In the genomic region with DNA sequence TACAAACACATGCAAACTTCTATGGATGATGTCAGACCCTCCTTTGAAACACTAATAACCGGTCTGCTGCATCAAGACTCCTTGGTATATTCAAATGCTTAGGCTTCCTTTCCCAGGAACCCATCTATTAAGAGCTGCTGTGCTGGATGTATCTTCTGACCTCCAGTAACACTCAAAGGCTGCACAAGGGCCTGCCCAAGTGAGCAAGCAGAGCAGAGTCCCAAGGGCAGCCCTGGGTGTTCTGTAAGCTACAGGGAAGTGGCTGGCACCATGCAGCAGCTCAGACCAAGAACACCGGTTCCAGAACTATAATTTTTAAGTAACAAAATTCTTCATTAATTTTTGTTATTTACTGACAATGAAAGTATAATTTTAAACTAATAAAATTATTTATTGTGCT, we compare ENCODE assay signal across 18 mouse cellular contexts.
DNase-seq lines count a peak whose midpoint lies in the region; ATAC-seq and TF ChIP-seq lines count a peak whose summit lies in the region.
"Had no signal": no experiment of that assay in that cellular context is flagged by ENCODE, and none has a peak within 500 bp of the region (broad histone marks: within the 10 kb centered on the region; RNA-seq: fewer than 3 reads in every experiment).

No protein-coding gene starts in this region.

- H3K27me3 ChIP-seq in kidney, adult 2 months (replicated peaks; ENCODE audit: control insufficient read depth, insufficient read depth, low read length) = no peaks in the 10 kb centered on the region
- no peaks in the 10 kb centered on the region for H3K27me3 ChIP-seq in kidney, embryonic 14.5 days (ENCODE audit: control insufficient read depth, insufficient read depth, low read length)
- no peaks in the 10 kb centered on the region for H3K27me3 ChIP-seq in hindbrain, postnatal 0 days (ENCODE audit: insufficient read depth, low read length)
- H3K27me3 ChIP-seq: embryonic facial prominence, embryonic 12.5 days; forebrain, embryonic 12.5 days; heart, embryonic 15.5 days; hindbrain, embryonic 13.5 days had no signal

- no peak for ATAC-seq in kidney, embryonic 14.5 days (ENCODE audit: low FRiP score, low TSS enrichment)
- no peak for ATAC-seq in hindbrain, postnatal 0 days
- ATAC-seq: forebrain, embryonic 16.5 days had no signal

- TF ChIP-seq CTCF in kidney, adult 2 months (conservative IDR thresholded peaks at IDR 0.05; ENCODE audit: insufficient read depth, insufficient read length, low read depth, low read length) = no peak
- no peak for TF ChIP-seq CTCF in hindbrain, postnatal 0 days (IDR thresholded peaks at IDR 0.05; ENCODE audit: low read depth)

- no peak overlapping the region for H3K4me3 ChIP-seq in kidney, adult 2 months (ENCODE audit: insufficient read depth, low read depth, low read length)
- H3K4me3 ChIP-seq in kidney, embryonic 14.5 days (ENCODE audit: low read length) = no peak overlapping the region
- H3K4me3 ChIP-seq in hindbrain, postnatal 0 days (ENCODE audit: low read length) = no peak overlapping the region
- H3K4me3 ChIP-seq: embryonic facial prominence, embryonic 12.5 days; forebrain, embryonic 12.5 days; heart, adult 2 months; heart, embryonic 15.5 days; hindbrain, embryonic 13.5 days had no signal

- no peaks in the 10 kb centered on the region for H3K36me3 ChIP-seq in kidney, adult 2 months (ENCODE audit: control insufficient read depth, insufficient read depth, low read length)
- no peaks in the 10 kb centered on the region for H3K36me3 ChIP-seq in kidney, embryonic 14.5 days (ENCODE audit: control insufficient read depth, insufficient read depth, low read length)
- H3K36me3 ChIP-seq in hindbrain, postnatal 0 days (ENCODE audit: insufficient read depth, low read length) = no peaks in the 10 kb centered on the region
- H3K36me3 ChIP-seq: embryonic facial prominence, embryonic 12.5 days; forebrain, embryonic 12.5 days; heart, embryonic 15.5 days; hindbrain, embryonic 13.5 days had no signal

- DNase-seq in kidney, adult 2 months = peak; percentile 78
- DNase-seq in kidney, adult 8-10 months = peak; percentile 17 to 52
- DNase-seq in kidney, postnatal 25 days = peak; percentile 43 to 78
- no peak for DNase-seq in ovary, postnatal 10 days (ENCODE audit: low spot score)
- no peak for DNase-seq in hindbrain, postnatal 0 days (ENCODE audit: low spot score)
- DNase-seq: adrenal gland, adult 2 months; adrenal gland, postnatal 25 days; cerebellum, adult 11 months; gastrocnemius, postnatal 14 days; heart, adult 2 months; heart, postnatal 14 days had no signal

- H3K9me3 ChIP-seq in kidney, embryonic 14.5 days (ENCODE audit: control insufficient read depth, low read length) = no peaks in the 10 kb centered on the region
- H3K9me3 ChIP-seq in hindbrain, postnatal 0 days (ENCODE audit: low read length) = no peaks in the 10 kb centered on the region
- H3K9me3 ChIP-seq: embryonic facial prominence, embryonic 12.5 days; forebrain, embryonic 12.5 days; heart, embryonic 15.5 days; hindbrain, embryonic 13.5 days had no signal

- H3K9ac ChIP-seq in kidney, embryonic 14.5 days (ENCODE audit: low read depth, low read length) = no peak overlapping the region
- H3K9ac ChIP-seq in hindbrain, postnatal 0 days (replicated peaks; ENCODE audit: low read length) = no peak overlapping the region
- H3K9ac ChIP-seq: embryonic facial prominence, embryonic 12.5 days; forebrain, embryonic 12.5 days; heart, embryonic 15.5 days; hindbrain, embryonic 13.5 days had no signal

- TF ChIP-seq POLR2A in kidney, adult 2 months (IDR thresholded peaks at IDR 0.05; ENCODE audit: low read depth, low read length) = no peak

- WGBS in kidney, adult 2 months = 64% methylated on average over 2 of the region's 2 CpGs
- WGBS in kidney, embryonic 14.5 days = 95% methylated on average over 2 of the region's 2 CpGs
- 93% methylated on average over 2 of the region's 2 CpGs for WGBS in hindbrain, postnatal 0 days

- peaks cover 3% of the 10 kb centered on the region for H3K4me1 ChIP-seq in kidney, adult 2 months (ENCODE audit: control insufficient read depth, insufficient read depth, low read length)
- no peaks in the 10 kb centered on the region for H3K4me1 ChIP-seq in kidney, embryonic 14.5 days (ENCODE audit: control insufficient read depth, insufficient read depth, low read length)
- H3K4me1 ChIP-seq in hindbrain, postnatal 0 days (ENCODE audit: insufficient read depth, low read length) = no peaks in the 10 kb centered on the region; the same call in 1 of the 2 replicates
- H3K4me1 ChIP-seq: embryonic facial prominence, embryonic 12.5 days had no signal

- no peak overlapping the region for H3K4me2 ChIP-seq in kidney, embryonic 14.5 days (replicated peaks; ENCODE audit: low read depth, low read length)
- no peak overlapping the region for H3K4me2 ChIP-seq in hindbrain, postnatal 0 days (ENCODE audit: low read depth, low read length)
- H3K4me2 ChIP-seq: embryonic facial prominence, embryonic 12.5 days; forebrain, embryonic 12.5 days; heart, embryonic 11.5 days; heart, embryonic 15.5 days; hindbrain, embryonic 13.5 days had no signal

- no peak overlapping the region for H3K27ac ChIP-seq in kidney, adult 2 months (ENCODE audit: insufficient read depth, low read depth, low read length)
- H3K27ac ChIP-seq in kidney, embryonic 14.5 days (ENCODE audit: low read depth, low read length) = no peak overlapping the region
- no peak overlapping the region for H3K27ac ChIP-seq in hindbrain, postnatal 0 days
- H3K27ac ChIP-seq: embryonic facial prominence, embryonic 12.5 days; forebrain, embryonic 12.5 days; heart, adult 2 months; heart, embryonic 15.5 days; hindbrain, embryonic 13.5 days had no signal

Comparison
In these comparisons a context has a peak if more than half of its experiments do, and no peak if none do; other contexts are left out.
1. DNase-seq: peak in kidney, adult 2 months (single experiment), kidney, adult 8-10 months (2 of 2) and kidney, postnatal 25 days (2 of 2); none in ovary, postnatal 10 days (single experiment) and hindbrain, postnatal 0 days (single experiment).